Mouse (Mus musculus): ENCODE measurements around the gene Entpd1. TPM values are rescaled to one million over a fixed set of nuclear protein-coding genes. Genes with fewer than 3 reads are reported as not detected.

Gene Entpd1
- total RNA-seq, 2 experiments from 2014 or later, result 23.8 to 29.0 TPM

Other genes with a start within 250 kb of the Entpd1 start
- 10 to 100 TPM; 57.9 to 70.9 TPM for gene Sorbs1, start 98.6 kb upstream of the Entpd1 start, total RNA-seq (2021)
- gene Aldh18a1, start 23.9 kb upstream of the Entpd1 start, total RNA-seq (2021), result 10 to 100 TPM; 12.7 to 15.8 TPM
- 1 to 10 TPM; 2.1 to 3.9 TPM for gene Tctn3, start 133 bp upstream of the Entpd1 start, total RNA-seq (2021)
- gene Cc2d2b, start 136.4 kb downstream of the Entpd1 start, total RNA-seq (2021), result not detected
- gene Ccnj, start 218.9 kb downstream of the Entpd1 start, total RNA-seq (2021), result 1 to 10 TPM; 4.4 to 5.2 TPM